11 mouse cellular contexts compared by ENCODE assay signal in genomic region chr2:27799018-27799417, GRCm38 (mm10).
DNase-seq lines count a peak whose midpoint lies in the region; ATAC-seq and TF ChIP-seq lines count a peak whose summit lies in the region.
"Had no signal": no experiment of that assay in that cellular context is flagged by ENCODE, and none has a peak within 500 bp of the region (broad histone marks: within the 10 kb centered on the region; RNA-seq: fewer than 3 reads in every experiment).

No protein-coding gene starts in this region.

- H3K36me3 ChIP-seq in heart, embryonic 10.5 days = no peaks in the 10 kb centered on the region
- no peaks in the 10 kb centered on the region for H3K36me3 ChIP-seq in stomach, postnatal 0 days (ENCODE audit: control insufficient read depth, insufficient read depth, low read length)
- no peaks in the 10 kb centered on the region for H3K36me3 ChIP-seq in hindbrain, embryonic 16.5 days (ENCODE audit: control insufficient read depth, insufficient read depth, low read length)
- H3K36me3 ChIP-seq: G1E had no signal

- peaks cover 25% of the 10 kb centered on the region for H3K4me1 ChIP-seq in heart, embryonic 10.5 days
- H3K4me1 ChIP-seq in stomach, postnatal 0 days (replicated peaks; ENCODE audit: control insufficient read depth, insufficient read depth) = 0 out of 2 replicates have a peak, but pooled peaks cover 2% of the 10 kb centered on the region
- H3K4me1 ChIP-seq in hindbrain, embryonic 16.5 days (ENCODE audit: control insufficient read depth, insufficient read depth, low read depth, low read length) = no peaks in the 10 kb centered on the region

- 13% methylated on average over 4 of the region's 4 CpGs for WGBS in heart, embryonic 10.5 days
- 29% methylated on average over 4 of the region's 4 CpGs for WGBS in stomach, postnatal 0 days
- WGBS in hindbrain, embryonic 16.5 days = 72% methylated on average over 4 of the region's 4 CpGs

- TF ChIP-seq CTCF in stomach, postnatal 0 days (IDR thresholded peaks at IDR 0.05; ENCODE audit: low read depth) = no peak

- peak; percentile 64; the same call in 1 of the 2 replicates for ATAC-seq in stomach, postnatal 0 days (ENCODE audit: low FRiP score, low TSS enrichment)
- ATAC-seq in hindbrain, embryonic 16.5 days = no peak

- peak overlapping the region; percentile 79 for H3K27ac ChIP-seq in heart, embryonic 10.5 days
- peak overlapping the region; percentile 82 for H3K27ac ChIP-seq in stomach, postnatal 0 days (replicated peaks)
- no peak overlapping the region for H3K27ac ChIP-seq in hindbrain, embryonic 16.5 days (ENCODE audit: low read depth, low read length)
- H3K27ac ChIP-seq: layer of hippocampus, adult 2 months had no signal

- H3K9me3 ChIP-seq in heart, embryonic 10.5 days = no peaks in the 10 kb centered on the region
- H3K9me3 ChIP-seq in stomach, postnatal 0 days (ENCODE audit: control insufficient read depth, low read length) = no peaks in the 10 kb centered on the region
- H3K9me3 ChIP-seq in hindbrain, embryonic 16.5 days (ENCODE audit: control insufficient read depth, low read length) = no peaks in the 10 kb centered on the region
- H3K9me3 ChIP-seq: G1E had no signal

- H3K27me3 ChIP-seq in heart, embryonic 10.5 days (ENCODE audit: insufficient read depth, poor library complexity, severe bottlenecking) = no peaks in the 10 kb centered on the region
- no peaks in the 10 kb centered on the region for H3K27me3 ChIP-seq in stomach, postnatal 0 days (ENCODE audit: control insufficient read depth, insufficient read depth, low read length)
- no peaks in the 10 kb centered on the region for H3K27me3 ChIP-seq in hindbrain, embryonic 16.5 days (replicated peaks; ENCODE audit: control insufficient read depth, insufficient read depth, low read length)

- H3K4me3 ChIP-seq in heart, embryonic 10.5 days = no peak overlapping the region
- H3K4me3 ChIP-seq in stomach, postnatal 0 days (ENCODE audit: low read depth, low read length) = no peak overlapping the region
- no peak overlapping the region for H3K4me3 ChIP-seq in hindbrain, embryonic 16.5 days (ENCODE audit: low read length)
- H3K4me3 ChIP-seq: layer of hippocampus, adult 2 months had no signal

- peak; percentile 72 for DNase-seq in lung, postnatal 10 days
- no peak for DNase-seq in lung, postnatal 14 days
- no peak for DNase-seq in heart, embryonic 10.5 days (ENCODE audit: low spot score)
- DNase-seq in kidney, adult 8-10 months = peak; percentile 4 to 29
- DNase-seq in stomach, postnatal 0 days (ENCODE audit: low spot score) = no peak
- no peak for DNase-seq in right cerebral cortex, adult 2 months (ENCODE audit: low spot score in 2 of 2)
- no peak for DNase-seq in retina, embryonic 14.5 days (ENCODE audit: low spot score)
- DNase-seq: right cerebral cortex, postnatal 25 days had no signal

- no peak for TF ChIP-seq EP300 in stomach, postnatal 0 days (optimal IDR thresholded peaks at IDR 0.05)

- no peak overlapping the region for H3K9ac ChIP-seq in stomach, postnatal 0 days (ENCODE audit: low read length)
- H3K9ac ChIP-seq in hindbrain, embryonic 16.5 days (ENCODE audit: low read depth, low read length) = no peak overlapping the region

- H3K4me2 ChIP-seq in stomach, postnatal 0 days (replicated peaks; ENCODE audit: low read depth) = no peak overlapping the region
- H3K4me2 ChIP-seq in hindbrain, embryonic 16.5 days (ENCODE audit: low read length) = no peak overlapping the region

Comparison
In these comparisons a context has a peak if more than half of its experiments do, and no peak if none do; other contexts are left out.
1. DNase-seq: peak in lung, postnatal 10 days (single experiment) and kidney, adult 8-10 months (2 of 2); none in lung, postnatal 14 days (single experiment), heart, embryonic 10.5 days (single experiment), stomach, postnatal 0 days (single experiment), right cerebral cortex, adult 2 months (0 of 2) and retina, embryonic 14.5 days (single experiment).